Mouse (Mus musculus) liver, adult (tissue): ENCODE data around the gene Med11.

Source experiments
- GATA4 ChIP-seq: IDR thresholded peaks from 2 replicates; pipeline ENCODE4 v1.6.1; 2014; ENCODE audit warnings: mild to moderate bottlenecking, low read length; ENCODE audit not compliant: insufficient replicate concordance

The Med11 gene

GRCm38 (mm10) chr11:70438728-70439374 lies 12.9 kb upstream of the Med11 start:
- TF ChIP-seq GATA4 = no peak

DNA sequence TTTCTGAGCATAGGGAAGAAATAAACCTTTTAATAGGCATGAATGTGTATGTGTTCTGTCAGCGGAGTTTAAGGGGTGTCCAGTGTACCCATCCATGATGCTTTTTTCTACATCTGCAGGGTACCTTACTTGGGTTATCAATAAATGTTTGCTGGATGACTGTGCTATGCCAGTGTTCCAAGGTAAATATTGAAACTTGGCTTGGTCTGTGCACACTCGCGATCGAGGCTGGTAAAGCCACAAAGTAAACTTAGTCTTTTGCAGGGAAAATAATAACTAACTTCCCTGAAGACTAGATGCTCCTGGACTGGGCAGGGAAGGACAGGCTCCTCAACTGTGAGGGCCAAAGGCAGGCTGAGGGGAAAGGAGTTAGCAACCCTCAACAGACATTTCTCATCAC lies 11.1 kb upstream of the Med11 start:
- TF ChIP-seq GATA4 = no peak

DNA sequence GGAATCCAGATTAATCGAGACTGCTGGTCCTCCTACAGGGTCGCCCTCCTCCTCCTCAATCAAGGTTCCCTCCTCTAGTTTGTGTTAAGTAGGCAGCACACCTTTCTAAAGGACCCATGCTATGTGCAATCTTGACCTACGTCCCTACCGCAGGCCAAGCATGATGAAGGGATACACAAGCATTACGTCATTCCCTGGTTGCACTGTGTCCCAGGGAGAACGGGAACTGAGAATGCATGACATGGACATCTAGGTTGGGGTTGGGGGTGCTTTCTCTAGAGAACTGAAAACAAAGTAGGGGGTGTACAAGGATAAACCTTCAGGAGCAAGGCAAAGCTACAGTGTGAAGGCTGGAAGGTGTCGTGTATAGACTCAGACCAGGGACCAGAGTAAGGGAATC lies 9.8 kb upstream of the Med11 start:
- TF ChIP-seq GATA4 = no peak

DNA sequence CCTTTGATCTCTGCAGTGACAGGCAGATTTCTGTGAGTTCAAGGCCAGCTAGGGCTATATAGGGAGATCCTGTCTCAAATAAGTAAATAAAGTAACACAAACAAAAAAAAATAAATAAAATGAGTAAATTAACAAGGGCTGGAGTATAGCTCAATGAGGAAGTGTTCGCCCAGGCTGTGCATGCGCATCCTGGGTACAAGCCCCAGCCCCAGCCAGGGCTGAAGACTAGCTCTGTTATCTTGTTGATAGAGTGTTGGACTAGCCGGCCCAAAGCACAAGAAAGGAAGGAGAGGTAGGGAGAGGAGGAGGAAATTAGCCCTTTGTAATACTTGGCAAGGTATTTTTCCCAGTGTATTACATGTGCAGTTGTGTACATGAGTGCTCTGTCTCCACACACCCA lies 7.8 kb upstream of the Med11 start:
- TF ChIP-seq GATA4 = no peak

GRCm38 (mm10) chr11:70444667-70445066 lies 7.1 kb upstream of the Med11 start:
- no peak for TF ChIP-seq GATA4

- no peak for TF ChIP-seq GATA4
These were observed 5.0 kb upstream of the Med11 start for GRCm38 (mm10) chr11:70446756-70447155.

DNA sequence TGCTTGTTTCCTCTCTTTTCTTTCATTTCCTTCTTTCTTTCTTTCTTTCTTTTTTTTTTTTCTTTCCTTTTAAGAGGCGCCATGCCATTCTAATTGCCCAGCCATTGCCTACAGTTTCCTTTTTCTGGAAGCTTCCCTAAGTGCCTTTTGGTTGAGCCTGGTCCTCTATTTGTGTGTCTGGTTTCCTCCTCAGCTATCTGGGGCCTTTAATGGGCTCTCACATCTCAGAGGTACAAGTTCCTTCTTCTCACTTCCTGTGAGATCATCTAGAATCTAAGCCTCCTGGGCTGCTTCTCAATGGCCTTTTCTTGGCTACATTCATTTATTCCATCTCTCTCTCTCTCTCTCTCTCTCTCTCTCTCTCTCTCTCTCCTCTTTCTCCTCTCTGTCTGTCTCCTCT lies 4.3 kb upstream of the Med11 start:
- no peak for TF ChIP-seq GATA4

- no peak for TF ChIP-seq GATA4
These were observed 793 bp upstream of the Med11 start for GRCm38 (mm10) chr11:70450926-70451325.

- TF ChIP-seq GATA4 = no peak
These were observed 1.7 kb downstream of the Med11 start for GRCm38 (mm10) chr11:70453261-70454044.

DNA sequence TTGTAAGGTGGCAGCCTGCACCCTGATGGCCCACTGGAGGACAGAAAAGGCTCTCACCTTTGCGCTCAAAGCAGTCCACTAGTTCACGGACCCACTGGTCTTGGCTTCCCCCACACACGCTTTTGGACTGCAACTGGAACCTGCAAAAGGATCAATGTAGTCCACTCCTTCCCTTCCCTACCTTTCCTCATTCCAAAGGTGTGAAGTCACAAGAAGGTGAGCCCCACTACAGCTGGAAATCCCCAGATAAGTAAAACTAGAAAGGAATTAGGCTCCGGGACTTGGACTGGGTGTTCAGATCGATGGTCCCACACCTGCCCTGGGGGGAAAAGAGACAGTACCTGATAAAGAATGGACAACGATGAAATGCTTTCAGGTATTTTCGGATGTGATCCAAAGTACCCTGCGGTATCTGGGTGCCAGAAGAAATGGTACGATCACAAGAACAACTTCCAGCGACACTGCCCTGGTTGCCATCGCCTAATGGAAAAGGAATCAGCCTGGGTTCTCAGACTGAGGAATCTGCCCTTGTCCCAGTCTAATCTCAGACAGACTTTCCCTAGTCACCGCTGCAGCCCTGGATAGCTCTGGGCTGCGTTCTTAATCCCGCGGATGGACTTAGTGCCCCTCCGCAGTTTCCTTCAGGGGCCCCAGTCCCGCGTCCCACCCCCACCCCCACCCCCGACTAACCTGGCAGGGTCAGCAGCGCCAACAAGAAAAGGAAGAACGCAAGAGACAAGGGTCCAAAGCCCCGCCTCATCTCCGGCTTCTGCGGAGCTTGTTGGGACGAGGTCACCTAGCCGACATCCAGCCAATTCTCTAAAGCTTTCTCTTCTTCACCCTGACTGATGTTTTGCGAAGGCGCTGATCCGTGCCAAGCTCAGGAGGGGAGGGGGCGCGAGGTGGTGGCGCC lies 7.2 kb downstream of the Med11 start, which contains the start of gene Zmynd15:
TSS of gene Zmynd15 (plus strand) at position 746 of the 913 bp plus-strand sequence.
- no peak for TF ChIP-seq GATA4

DNA sequence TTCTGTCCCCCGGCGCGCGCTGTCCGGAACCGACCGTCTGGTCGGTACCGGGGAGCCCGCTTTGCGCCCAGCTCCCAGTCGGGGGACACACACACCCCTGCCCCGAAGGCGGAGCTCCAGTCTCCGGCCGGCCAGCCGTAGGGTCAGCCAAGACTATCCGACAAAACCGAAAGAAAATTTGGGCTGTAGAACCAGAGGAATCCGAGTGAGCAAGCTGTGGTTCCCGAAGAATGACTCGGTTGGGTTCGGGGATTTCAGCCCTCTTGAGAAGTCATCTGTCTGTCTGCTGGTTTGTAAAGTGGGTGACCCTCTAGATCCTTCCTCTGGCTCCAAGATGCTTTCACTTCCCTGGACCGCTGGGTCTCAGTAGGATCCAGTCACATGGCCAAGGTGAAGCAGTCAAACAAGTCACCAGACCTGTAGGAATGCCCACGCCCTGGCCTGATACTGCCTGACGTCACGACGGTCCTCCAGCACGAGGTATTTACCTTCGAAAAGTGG lies 7.9 kb downstream of the Med11 start, which contains the start of gene Cxcl16:
TSS of gene Cxcl16 (minus strand) at position 384 of the 501 bp plus-strand sequence.
- no peak for TF ChIP-seq GATA4

GRCm38 (mm10) chr11:70463970-70464369 lies 12.3 kb downstream of the Med11 start:
- no peak for TF ChIP-seq GATA4

- TF ChIP-seq GATA4 = no peak
These were observed 13.5 kb downstream of the Med11 start for GRCm38 (mm10) chr11:70465211-70465610.

DNA sequence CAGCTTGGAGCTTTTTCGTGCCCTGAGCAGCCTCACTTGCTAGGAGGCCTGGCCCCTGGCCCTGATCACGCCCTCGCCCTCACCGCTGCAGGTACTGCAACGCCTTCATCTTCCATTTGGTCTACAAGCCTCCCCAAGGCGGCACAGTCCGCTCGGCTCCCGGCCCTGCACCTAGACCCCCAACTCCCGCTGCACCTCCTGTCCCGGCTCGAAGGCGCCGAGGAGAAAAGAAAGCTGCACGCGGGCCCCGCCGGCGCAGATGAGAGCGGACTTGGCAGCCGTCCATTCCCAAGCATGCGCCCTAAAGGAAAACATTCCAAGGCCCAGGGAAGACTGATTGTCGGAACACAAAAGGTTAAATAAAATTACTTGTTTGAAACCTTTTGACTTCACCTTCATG lies 14.1 kb downstream of the Med11 start:
- no peak for TF ChIP-seq GATA4
